Mouse (Mus musculus) liver, adult 2 months (tissue): ENCODE measurements around the gene Dupd1.

Source experiments
- CTCF ChIP-seq: fragments of 200-500 bp; IDR thresholded peaks from 2 replicates; pipeline ENCODE4 v1.5.1; 2011; ENCODE audit warnings: low read depth, low read length, control low read depth
- POLR2A ChIP-seq: fragments of 200-500 bp; IDR thresholded peaks from 2 replicates; pipeline ENCODE4 v1.6.1; 2011; ENCODE audit warnings: low read length, control low read depth; ENCODE audit not compliant: insufficient read depth; ENCODE audit errors: extremely low read depth

GRCm38 (mm10) chr14:21746251-21746650 lies 31.9 kb upstream of the Dupd1 start:
- TF ChIP-seq POLR2A (no peak), CTCF (no peak)
